Mouse (Mus musculus): ENCODE measurements at regions not wholly inside any gene's neighbourhood (a gene's known extent, or its start where the extent isn't known, plus 50 kb on each side); places are given as distances from the start of the nearest gene placed in this dataset.

DNA sequence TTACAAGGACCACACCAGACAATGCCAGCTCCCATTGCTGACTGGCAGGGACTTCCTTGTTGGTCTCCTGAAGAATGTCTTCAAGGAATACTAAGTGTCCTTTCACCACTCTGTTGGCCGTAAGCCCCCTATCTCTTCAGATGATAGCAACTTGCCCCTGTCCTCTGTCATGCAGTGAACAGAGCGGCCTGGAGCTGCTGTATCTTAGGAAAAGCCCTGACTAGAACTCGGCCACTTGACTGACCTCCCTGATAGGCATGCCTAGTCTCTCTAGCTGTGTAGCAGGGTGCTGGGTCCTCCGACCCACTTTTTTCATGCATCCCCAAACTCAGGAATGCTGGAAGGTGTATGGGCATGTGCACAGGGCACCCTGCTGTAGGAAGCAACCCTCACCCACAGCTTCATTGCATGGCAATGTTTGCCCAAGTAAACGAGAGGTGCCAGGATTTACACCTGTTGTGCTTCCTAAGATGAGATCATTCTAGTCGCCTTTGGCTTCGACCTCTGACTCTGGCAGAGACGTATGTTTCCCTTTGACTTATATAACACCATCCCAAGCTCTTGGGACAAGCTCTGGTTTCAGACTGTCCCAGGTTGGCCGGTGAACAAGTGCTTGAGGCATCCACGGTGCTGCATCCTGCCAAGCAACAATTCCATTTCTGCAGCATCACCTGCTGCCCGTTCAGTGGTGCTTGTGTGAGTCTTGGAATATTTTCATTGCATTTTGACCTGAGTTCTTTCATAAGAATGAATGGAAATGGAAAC lies 145.1 kb downstream of the Zfp36l1 start:
- no peak for DNase-seq

DNA sequence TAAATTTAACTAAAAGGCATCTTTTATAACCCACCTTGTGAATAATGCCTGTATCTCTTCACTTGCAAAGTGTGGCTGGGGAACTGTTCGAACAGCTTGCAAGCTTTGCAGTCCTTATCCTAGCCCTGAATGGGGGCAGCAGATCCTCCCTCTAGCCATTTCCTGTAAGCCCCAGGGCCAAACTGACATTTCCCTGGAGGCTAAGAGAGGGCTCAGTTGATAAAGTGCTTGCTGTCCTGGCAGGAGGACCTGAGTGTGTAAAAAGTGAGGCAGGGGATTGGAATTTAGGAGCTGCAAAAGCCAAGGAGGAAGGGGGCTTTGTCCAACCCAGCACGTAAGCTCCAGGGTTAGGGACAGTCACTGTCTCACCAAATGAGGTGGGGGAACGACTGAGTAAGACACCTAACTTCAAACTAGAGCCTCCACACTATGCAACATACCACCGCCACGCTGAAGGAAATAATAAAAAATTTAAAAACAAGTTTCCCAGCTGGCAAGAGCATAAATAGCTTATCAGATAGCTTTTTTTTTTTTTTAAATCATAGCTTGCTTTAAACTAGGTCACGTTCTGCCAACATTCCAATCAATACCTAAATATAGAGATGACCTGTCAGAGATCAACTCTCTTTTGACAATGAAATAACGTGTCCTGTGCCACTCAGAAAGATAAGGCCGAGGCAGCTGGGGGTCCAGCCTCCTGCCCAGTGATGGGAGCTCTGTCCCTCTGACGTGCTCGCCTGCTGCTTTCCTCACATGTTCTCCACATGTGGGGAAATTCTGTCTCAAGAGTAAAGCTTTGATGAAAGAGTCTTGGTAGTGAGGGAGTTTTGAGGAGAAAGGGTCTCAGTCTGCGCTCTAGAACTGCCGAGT lies 146.0 kb downstream of the Zfp36l1 start:
- peak; percentile 52 to 57 for DNase-seq

DNA sequence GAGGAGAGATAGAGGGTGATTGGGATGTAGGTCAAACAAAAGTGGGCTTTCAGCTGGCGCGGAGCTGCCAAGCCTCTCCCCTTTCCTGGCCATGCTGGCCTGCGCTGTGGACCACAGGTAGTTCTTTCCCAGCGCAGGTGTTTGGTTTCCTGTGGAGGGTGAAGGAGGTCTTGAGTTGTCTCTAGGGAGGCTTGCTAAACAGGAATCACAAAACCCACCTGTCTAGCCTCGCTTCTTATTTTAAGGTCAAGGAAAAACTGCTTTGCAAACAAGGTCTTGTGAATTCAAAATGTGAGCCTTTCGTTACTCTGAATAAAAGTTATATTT lies 146.6 kb downstream of the Zfp36l1 start:
- DNase-seq: no peak

DNA sequence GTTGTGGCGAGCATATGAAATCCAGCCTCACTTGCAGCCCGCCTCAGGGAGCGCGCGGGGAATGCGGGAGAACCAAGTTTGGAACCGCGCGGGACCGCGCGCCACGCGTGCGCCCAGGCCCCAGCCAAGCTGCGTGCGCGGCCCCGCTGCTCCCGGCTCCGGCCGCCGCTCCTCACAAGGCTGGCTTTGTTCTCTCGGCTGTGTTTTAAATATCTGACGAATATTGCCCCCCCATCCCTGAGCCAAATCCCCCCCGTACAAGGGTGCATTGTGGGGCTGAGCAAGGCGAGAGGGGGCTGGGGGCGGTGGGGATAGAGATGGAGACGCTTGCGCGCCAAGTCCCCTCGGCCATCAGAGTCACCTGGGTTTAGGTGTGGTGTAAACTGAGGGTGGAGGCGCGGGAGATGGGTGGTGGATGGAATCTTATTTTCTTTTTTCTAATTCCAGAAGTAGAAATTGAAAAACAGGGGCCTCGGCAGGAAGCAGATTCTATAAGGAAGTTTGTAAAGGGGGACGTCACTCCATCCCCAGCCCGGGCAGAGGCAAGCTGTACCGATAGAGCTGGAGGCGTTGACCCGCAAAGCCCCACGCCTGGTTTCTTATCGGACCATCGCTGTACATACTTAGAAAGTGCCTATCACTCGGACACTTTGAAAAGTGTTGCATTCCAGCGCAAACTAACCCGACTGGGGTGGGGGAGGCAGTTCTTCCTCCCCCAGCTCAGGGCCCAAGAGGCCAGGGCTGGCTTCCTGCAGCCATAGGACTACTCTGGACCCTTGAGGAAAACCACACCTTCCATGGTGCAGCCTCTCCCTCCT lies 147.1 kb downstream of the Zfp36l1 start:
- DNase-seq: peak in 1 of 2 experiments; percentile 60

DNA sequence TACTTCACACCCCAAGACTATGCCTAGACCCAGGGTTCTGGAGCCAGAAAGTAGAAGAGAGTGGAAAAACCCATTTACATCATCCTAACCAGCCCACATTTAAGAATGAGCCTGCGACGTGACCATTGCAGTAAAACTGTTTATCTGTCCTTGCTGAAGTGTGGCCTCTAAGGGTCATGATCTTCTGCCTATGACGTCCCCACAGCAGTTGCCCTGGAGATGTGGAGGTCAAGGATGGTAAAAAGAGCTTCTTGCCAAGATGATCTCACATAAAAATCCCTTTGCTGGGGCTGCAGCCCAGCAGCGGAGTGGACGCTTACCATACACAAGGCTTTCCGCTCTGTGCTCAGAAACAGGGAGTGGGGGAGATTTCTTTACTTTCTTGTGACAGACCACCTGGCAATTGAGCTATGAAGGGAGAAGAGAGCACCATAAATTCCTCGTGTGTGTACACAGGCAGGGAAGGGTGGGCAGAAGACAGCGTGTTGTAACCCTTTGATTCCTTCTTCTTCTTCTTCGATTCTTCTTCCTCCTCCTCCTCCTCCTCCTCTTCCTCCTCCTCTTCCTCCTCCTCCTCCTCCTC lies 149.3 kb downstream of the Zfp36l1 start:
- DNase-seq: peak; percentile 64 to 79

DNA sequence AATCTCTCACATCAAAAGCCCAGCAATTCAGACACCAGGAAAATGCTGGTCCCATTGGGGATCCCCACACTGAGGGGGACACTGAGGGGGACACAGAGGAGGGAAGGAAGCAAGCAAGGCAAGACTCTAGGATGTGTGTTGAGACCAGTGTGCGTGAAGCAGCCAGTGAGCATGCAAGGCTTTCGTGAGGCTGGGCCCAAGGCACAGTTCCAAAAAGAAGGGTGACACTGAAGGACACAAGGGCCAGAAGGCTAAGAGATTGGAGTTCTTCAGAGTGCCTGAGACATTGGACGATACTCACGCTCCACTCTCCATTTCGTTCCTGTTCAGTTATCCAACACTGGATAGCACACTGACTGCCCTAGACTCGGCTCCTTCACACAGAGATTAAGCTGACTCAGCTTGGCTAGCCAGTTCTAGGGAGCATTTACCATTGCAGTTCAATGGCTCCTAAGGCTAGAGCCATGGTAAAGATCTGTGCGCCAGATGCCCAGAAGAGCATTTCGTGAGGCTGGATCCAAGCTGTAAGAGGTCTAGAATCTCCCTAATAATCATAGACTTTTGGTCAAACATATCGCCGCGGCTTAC lies 150.1 kb downstream of the Zfp36l1 start:
- no peak for DNase-seq

DNA sequence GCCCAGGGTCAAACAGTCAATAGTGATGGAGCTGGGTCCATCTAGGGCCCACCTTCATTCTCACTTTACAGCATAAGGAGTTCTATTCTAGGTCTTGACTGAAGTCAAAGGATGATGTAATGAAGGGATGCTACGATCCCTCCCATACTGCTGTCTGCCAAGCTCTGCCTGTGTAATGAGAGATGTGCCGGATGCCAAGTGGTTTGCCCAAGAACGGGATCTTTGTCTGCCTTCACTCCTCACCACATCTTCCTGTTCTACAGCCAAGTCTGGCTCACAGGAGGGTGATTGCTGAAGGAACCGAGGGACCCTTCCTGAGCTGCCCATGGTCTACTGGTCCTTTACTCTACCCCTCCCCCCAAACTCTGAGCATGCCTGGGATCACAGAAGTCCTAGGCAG lies 150.9 kb downstream of the Zfp36l1 start:
- DNase-seq: no peak

DNA sequence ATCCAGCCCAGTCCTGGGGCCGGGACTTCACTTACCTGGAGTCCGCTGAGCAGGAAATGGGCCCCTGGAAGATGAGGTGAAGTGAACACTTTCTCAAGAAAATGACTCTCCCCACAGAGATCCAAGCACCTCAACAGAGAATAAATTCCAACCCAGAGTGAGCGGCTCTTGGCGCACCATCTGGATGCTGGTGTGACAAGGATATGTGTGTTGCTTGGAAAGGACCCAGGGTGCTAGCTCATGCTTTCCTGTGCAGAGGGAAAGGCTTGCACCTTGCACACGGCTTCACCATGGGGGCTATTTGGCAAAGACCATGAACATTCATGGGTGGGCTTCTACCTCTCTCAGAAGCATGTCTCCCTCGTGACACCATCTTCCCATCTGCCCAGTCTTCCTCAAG lies 151.7 kb downstream of the Zfp36l1 start:
- DNase-seq: no peak

DNA sequence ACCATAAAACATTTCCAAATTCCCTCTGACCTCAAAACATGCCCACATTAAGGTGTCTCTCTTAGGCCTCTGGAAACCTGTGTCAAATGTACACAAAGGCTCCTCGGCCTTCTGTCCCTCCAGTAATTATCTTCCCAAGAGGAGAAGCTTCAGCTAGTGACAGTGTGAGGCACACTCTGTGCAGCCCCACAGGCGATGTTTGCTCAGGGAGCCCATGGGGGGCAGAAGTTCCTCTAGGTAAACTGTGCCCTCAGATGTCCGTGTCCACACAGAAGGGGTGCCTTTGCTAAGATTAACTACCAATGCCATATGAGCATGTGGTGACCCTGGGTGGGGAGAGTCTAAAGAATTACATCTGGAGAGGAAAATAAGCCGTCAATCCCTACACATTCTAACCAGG lies 152.4 kb downstream of the Zfp36l1 start:
- no peak for DNase-seq

DNA sequence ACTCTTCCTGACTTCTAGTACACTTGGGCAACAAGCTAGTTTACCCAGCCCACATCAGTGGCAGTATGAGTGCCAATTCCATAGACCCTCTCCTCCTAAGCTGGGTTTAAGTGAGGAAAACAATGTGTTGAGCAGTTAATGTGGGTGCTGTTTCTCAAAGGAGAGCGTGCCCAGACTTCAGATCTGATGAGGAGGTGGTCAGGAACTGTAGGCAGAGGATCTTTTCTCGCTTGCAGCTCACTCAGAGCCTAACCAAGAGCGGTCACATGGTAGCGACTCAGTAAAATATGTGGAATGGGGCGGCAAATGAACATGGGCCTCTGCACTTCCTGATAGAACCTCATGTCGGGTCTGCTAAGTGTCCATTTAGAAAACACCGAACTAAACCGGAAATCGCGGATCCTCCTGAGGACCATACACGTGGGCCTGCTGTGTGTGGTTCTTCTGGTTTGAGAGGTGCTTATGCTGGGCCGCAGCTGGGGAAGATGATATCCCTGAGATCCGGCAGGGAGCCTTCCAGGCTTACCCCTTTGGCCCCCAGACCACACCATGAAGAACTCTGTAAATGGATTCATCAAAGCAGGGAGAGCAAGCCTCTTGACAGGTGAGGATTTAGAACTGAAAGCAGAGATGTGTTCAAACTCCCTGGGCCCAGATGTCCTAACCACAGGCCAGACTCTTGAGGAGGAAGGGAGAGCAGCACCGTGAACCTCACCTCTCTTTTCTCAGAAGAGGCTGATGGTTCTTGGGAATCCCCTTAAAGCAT lies 153.1 kb downstream of the Zfp36l1 start:
- no peak for DNase-seq

DNA sequence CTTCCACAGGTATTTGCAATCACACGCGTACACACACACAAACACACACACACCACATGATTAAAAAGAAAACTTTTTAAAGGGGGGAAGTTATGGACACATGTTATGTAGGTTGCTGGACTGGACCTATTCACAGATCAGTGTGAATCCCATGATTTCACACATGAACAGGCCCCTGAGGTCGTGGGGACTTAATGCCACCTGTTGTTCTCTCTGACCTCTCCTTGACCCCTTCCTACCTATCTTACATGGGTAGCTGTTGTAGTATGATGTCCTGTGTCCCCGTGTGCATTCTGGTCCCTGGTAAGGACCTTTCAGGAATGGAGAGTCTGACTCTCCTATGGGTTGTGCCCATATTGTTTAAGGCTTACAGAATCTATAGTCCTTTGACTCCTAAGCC lies 155.6 kb downstream of the Zfp36l1 start:
- no peak for DNase-seq

DNA sequence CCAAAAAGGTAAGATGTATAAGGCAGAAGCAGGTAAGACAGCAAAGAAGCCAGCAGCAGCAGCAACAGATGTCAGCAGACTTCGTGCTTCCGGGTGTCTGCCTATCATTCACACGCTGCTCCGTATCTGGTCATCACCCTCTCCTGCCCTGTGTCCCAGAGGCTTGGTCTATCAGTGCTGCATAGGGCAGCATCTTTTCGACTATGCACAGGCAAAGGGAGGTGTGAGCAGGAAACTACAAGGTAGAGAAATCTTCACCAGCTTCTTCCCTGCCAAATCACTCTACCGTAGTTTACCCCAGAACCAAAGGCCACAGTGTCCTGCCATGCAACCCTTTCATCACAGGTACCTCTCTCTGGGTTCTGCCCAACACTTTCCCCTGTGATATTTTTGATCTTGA lies 156.5 kb downstream of the Zfp36l1 start:
- DNase-seq: no peak

DNA sequence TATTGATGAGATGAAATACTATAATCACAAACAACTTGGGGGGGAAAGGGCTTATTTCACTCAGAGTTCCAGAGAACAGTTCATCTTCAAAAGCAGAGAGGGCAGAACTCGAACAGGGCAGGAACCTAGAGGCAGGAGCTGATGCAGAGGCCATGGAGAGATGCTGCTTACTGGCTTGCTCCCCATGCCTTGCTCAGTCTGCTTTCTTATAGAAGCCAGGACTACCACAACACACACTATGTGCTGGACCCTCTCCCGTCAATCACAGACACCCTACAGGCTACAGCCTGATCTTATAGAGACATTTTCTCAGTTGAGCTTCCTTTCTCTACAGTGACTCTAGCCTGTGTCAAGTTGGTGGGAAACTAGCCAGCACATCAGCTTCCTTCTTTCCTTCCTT lies 157.3 kb downstream of the Zfp36l1 start:
- no peak for DNase-seq

DNA sequence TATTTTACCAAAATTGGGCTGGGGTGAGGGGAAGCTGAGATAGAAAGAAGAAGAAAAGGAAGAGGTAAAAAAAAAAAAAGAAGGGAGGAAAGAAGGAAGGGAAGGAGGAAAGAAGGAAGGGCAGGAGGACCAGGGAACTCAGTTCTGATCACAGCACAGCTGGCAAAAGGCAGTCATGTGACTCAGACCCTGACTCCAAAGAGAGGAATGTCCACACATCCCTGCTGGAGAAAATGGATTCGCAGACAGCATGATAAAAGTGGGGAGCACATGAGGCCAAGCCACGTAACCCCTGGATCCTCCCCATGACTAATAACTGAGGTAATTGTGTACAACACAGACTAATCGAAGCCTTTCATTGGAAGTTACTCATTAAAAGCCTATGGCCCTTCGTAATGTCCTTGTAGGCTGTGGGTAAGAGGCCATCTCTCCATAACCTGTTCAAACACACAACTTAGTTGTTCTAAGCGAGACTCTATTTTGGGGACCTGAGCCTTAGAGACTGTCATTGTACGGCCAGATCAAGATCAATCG lies 162.2 kb downstream of the Zfp36l1 start:
- no peak for DNase-seq

DNA sequence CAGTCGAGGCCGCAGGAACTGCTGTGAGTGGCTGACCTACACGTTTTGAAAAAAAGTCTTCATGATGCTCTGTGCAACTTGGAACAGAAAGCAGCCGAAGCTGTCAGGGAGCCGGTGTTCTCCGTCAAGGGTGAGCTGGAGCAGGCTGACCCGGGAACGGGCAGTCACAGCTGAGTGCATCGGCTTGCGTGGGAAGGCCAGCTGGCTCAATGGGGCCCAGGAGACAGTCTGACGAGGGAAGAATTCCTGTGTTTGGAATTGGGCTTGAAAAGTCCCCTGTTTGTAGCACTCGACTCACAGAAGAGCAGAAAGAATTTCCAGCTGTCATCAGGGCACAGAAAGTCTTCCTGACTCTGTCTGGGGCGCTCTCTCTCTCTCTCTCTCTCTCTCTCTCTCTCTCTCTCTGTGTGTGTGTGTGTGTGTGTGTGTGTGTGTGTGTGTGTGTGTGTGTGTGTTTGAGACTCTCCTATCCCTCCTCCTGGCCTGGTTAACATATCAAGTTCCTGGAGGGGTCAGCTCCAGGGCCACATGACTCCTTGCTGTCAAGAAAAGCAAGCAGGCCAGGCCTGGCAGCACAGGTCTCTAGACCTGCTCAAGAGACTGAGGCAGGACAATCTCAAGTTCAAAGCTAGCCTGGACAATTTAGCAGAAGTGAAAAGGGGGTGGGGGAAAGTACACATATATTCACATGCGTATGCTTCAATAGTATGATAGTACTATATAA lies 163.6 kb downstream of the Zfp36l1 start:
- DNase-seq: peak; percentile 61 to 75

DNA sequence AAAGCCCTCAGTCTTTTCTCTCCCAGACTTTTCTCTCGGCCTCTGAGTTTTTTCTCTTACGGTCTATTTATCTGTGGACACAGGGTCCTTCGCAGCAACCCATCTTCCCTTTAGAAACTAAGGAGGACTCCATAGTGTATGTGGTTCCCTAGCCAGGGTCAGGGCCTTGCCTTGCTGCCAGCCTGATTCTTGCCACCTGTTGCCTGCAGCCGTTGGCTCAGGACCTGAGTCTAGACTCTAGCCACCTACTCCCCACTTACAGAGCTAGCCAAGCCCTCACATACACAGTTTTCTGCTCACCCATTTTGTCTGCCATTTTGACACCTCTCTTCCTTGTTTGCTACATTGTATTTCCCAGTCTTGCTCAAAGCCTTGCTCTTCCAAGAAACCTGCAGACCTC lies 165.2 kb downstream of the Zfp36l1 start:
- no peak for DNase-seq

DNA sequence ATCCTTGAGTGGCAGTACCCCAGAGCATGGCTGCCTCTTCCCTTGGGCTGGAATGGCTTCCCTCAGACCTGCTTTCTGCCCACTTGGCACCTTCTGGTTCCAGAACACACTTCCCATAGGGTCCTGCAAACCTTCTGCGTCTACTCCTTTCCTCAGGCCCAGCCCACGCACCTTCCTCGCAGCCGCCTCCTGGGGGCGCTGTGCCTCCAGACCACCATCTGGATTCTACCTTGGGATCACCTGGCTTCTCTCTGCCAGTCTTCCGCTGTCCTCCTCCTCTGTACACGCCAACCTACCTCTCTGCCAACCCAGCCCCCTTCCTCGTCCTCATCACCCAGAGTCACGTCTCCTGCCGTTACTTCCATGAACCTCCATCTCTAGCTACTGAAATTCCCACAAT lies 166.0 kb downstream of the Zfp36l1 start:
- DNase-seq: no peak

DNA sequence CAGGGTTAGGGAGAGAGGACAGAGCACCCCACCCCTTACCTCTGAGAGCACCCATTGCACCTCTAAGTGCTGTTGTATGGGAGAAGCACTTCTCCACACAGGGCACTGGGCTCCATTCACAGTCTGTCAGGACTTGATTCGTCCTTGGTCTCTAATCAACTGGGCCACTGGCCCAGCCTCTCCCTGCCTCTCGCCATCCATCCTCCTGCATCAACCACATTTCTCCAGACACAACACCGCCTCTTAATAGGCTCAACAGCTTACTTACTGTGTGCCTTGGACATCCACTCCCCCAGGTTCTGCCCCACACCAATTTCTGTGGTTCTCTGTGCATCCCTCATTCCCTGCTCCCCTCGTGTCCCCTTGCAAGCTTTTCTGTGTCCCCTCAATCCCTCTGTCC lies 166.9 kb downstream of the Zfp36l1 start:
- no peak for DNase-seq

DNA sequence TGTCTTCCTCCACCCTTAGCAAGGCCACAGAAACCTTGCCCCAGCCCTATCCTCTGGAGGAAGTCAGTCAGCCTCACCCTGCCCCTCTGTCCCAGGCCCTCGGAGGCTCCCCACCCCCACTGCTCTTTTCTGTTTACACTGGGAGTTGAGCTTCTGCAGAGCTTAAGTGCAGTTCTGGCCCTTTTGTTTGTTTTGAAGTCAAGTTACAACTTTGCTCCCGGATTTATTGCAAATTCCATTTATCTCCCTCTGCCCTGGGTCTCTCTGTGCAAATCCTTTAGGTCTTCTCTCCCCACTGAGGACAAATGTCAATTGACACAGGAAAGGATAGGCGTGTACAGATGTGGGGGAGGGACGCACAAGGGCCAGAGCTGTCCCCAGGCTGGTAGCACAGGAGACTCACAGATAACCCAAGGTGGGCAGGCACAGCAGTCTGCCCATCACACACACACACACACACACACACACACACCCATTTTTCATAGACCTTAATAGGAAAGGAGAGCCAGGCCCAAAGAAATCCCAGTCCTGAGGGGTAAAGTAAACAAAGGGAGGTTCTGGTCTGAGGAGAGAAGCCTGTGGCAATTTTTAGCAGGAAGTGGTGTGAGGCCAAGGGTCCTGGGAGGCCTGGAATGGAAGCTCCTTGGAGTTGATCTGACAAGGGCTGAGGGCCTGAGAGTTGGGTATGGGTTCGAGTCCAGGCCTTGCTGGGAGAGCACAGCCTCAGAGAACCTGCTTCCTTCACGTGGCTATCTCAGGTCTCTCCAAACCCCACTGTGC lies 167.9 kb downstream of the Zfp36l1 start:
- peak; percentile 60 to 80 for DNase-seq
